Mouse (Mus musculus): Measurements from ENCODE around the gene Btc. TPM values are rescaled to one million over a fixed set of nuclear protein-coding genes. Genes with fewer than 3 reads are reported as not detected.

Btc gene
- polyA plus RNA-seq, 1 experiment from 2014 or later = 0.66 TPM

- H3K4me1 ChIP-seq (replicated peaks) = no peaks in the 10 kb centered on the region
- no peaks in the 10 kb centered on the region for H3K27me3 ChIP-seq
- ATAC-seq (ENCODE audit: low read depth) (no peak), DNase-seq (no peak)
- no peak overlapping the region for H3K4me3 ChIP-seq (replicated peaks)
- no peaks in the 10 kb centered on the region for H3K9me3 ChIP-seq (replicated peaks)
- no peak overlapping the region for H3K9ac ChIP-seq
- H3K27ac ChIP-seq = no peak overlapping the region
- H3K4me2 ChIP-seq = no peak overlapping the region
- 79% methylated on average over 10 of the region's 10 CpGs for WGBS (ENCODE audit: insufficient replicate concordance)
- H3K36me3 ChIP-seq = no peaks in the 10 kb centered on the region
These were observed 35.9 kb downstream of the Btc start for GRCm38 (mm10) chr5:91366925-91367324.

GRCm38 (mm10) chr5:91363274-91363991 lies 39.4 kb downstream of the Btc start:
- no peak overlapping the region for H3K27ac ChIP-seq
- 77% methylated on average over 6 of the region's 6 CpGs for WGBS (ENCODE audit: insufficient replicate concordance)
- no peaks in the 10 kb centered on the region for H3K9me3 ChIP-seq (replicated peaks)
- DNase-seq = no peak
- no peak overlapping the region for H3K9ac ChIP-seq
- H3K36me3 ChIP-seq = no peaks in the 10 kb centered on the region
- no peak for ATAC-seq (ENCODE audit: low read depth)
- no peaks in the 10 kb centered on the region for H3K4me1 ChIP-seq (replicated peaks)
- no peak overlapping the region for H3K4me3 ChIP-seq (replicated peaks)
- H3K4me2 ChIP-seq = no peak overlapping the region
- H3K27me3 ChIP-seq = no peaks in the 10 kb centered on the region

GRCm38 (mm10) chr5:91352645-91353044 lies 50.1 kb downstream of the Btc start:
- Histone ChIP-seq H3K27me3 (no peaks in the 10 kb centered on the region), H3K9me3 (replicated peaks) (no peaks in the 10 kb centered on the region), H3K9ac (no peak overlapping the region), H3K4me1 (replicated peaks) (no peaks in the 10 kb centered on the region), H3K4me2 (no peak overlapping the region), H3K27ac (no peak overlapping the region), H3K4me3 (replicated peaks) (no peak overlapping the region), H3K36me3 (no peaks in the 10 kb centered on the region)
- ATAC-seq (ENCODE audit: low read depth) = no peak
- WGBS (ENCODE audit: insufficient replicate concordance) = 67% methylated on average over 5 of the region's 5 CpGs
- DNase-seq = no peak

GRCm38 (mm10) chr5:91345681-91346080 lies 57.1 kb downstream of the Btc start:
- no peak overlapping the region for H3K4me3 ChIP-seq (replicated peaks)
- H3K9me3 ChIP-seq (replicated peaks) = no peaks in the 10 kb centered on the region
- ATAC-seq (ENCODE audit: low read depth) (no peak), DNase-seq (no peak)
- 41% methylated on average over 5 of the region's 5 CpGs for WGBS (ENCODE audit: insufficient replicate concordance)
- H3K4me1 ChIP-seq (replicated peaks) = no peaks in the 10 kb centered on the region
- no peak overlapping the region for H3K9ac ChIP-seq
- no peaks in the 10 kb centered on the region for H3K36me3 ChIP-seq
- H3K27ac ChIP-seq = no peak overlapping the region
- no peaks in the 10 kb centered on the region for H3K27me3 ChIP-seq
- no peak overlapping the region for H3K4me2 ChIP-seq

- no peak overlapping the region for H3K4me3 ChIP-seq (replicated peaks)
- H3K9me3 ChIP-seq (replicated peaks) = no peaks in the 10 kb centered on the region
- WGBS (ENCODE audit: insufficient replicate concordance) = 54% methylated on average over 2 of the region's 2 CpGs
- no peaks in the 10 kb centered on the region for H3K36me3 ChIP-seq
- no peaks in the 10 kb centered on the region for H3K27me3 ChIP-seq
- ATAC-seq (ENCODE audit: low read depth) (no peak), DNase-seq (no peak)
- H3K4me1 ChIP-seq (replicated peaks) = no peaks in the 10 kb centered on the region
- H3K27ac ChIP-seq = no peak overlapping the region
- H3K4me2 ChIP-seq = no peak overlapping the region
- no peak overlapping the region for H3K9ac ChIP-seq
These were observed 57.7 kb downstream of the Btc start for GRCm38 (mm10) chr5:91345064-91345463.

GRCm38 (mm10) chr5:91341981-91342760 lies 60.6 kb downstream of the Btc start:
- WGBS (ENCODE audit: insufficient replicate concordance) = 45% methylated on average over 5 of the region's 5 CpGs
- no peak for DNase-seq
- H3K4me3 ChIP-seq (replicated peaks) = no peak overlapping the region

GRCm38 (mm10) chr5:91334227-91334626 lies 68.6 kb downstream of the Btc start:
- WGBS (ENCODE audit: insufficient replicate concordance) = 45% methylated on average over 4 of the region's 4 CpGs
- no peaks in the 10 kb centered on the region for H3K36me3 ChIP-seq
- H3K4me3 ChIP-seq (replicated peaks) = no peak overlapping the region
- no peak for DNase-seq
- no peaks in the 10 kb centered on the region for H3K27me3 ChIP-seq
- H3K4me2 ChIP-seq = no peak overlapping the region
- H3K9ac ChIP-seq = no peak overlapping the region
- ATAC-seq (ENCODE audit: low read depth) = no peak
- H3K27ac ChIP-seq = no peak overlapping the region
- no peaks in the 10 kb centered on the region for H3K4me1 ChIP-seq (replicated peaks)
- no peaks in the 10 kb centered on the region for H3K9me3 ChIP-seq (replicated peaks)

More at GRCm38 (mm10) chr5:91341981-91342760, 60.6 kb downstream of the Btc start:
- H3K9me3 ChIP-seq (replicated peaks) = no peaks in the 10 kb centered on the region
- H3K27me3 ChIP-seq = no peaks in the 10 kb centered on the region
- H3K36me3 ChIP-seq = no peaks in the 10 kb centered on the region
- H3K4me1 ChIP-seq (replicated peaks) = no peaks in the 10 kb centered on the region
- H3K9ac ChIP-seq = no peak overlapping the region
- H3K4me2 ChIP-seq = no peak overlapping the region
- no peak overlapping the region for H3K27ac ChIP-seq
- ATAC-seq (ENCODE audit: low read depth) = no peak

- ATAC-seq (ENCODE audit: low read depth) (no peak), DNase-seq (no peak)
- WGBS (ENCODE audit: insufficient replicate concordance) = 55% methylated on average over 4 of the region's 4 CpGs
- H3K27ac ChIP-seq = no peak overlapping the region
- H3K4me2 ChIP-seq = no peak overlapping the region
- no peaks in the 10 kb centered on the region for H3K36me3 ChIP-seq
- H3K4me1 ChIP-seq (replicated peaks) = no peaks in the 10 kb centered on the region
- H3K9ac ChIP-seq = no peak overlapping the region
- no peak overlapping the region for H3K4me3 ChIP-seq (replicated peaks)
- H3K27me3 ChIP-seq = no peaks in the 10 kb centered on the region
- H3K9me3 ChIP-seq (replicated peaks) = no peaks in the 10 kb centered on the region; the same call in 1 of the 2 replicates
These were observed 70.5 kb downstream of the Btc start for GRCm38 (mm10) chr5:91332079-91332865.

GRCm38 (mm10) chr5:91321840-91322239 lies 81.0 kb downstream of the Btc start:
- DNase-seq (no peak), ATAC-seq (ENCODE audit: low read depth) (no peak)
- Histone ChIP-seq H3K27ac (no peak overlapping the region), H3K4me1 (replicated peaks) (no peaks in the 10 kb centered on the region), H3K27me3 (no peaks in the 10 kb centered on the region), H3K4me3 (replicated peaks) (no peak overlapping the region), H3K4me2 (no peak overlapping the region), H3K36me3 (no peaks in the 10 kb centered on the region), H3K9ac (no peak overlapping the region), H3K9me3 (replicated peaks) (no peaks in the 10 kb centered on the region)
- 50% methylated on average over 1 of the region's 1 CpGs for WGBS (ENCODE audit: insufficient replicate concordance)

GRCm38 (mm10) chr5:91320348-91320747 lies 82.4 kb downstream of the Btc start:
- 45% methylated on average over 4 of the region's 4 CpGs for WGBS (ENCODE audit: insufficient replicate concordance)
- H3K4me1 ChIP-seq (replicated peaks) = no peaks in the 10 kb centered on the region
- H3K27me3 ChIP-seq = no peaks in the 10 kb centered on the region
- H3K4me2 ChIP-seq = no peak overlapping the region
- ATAC-seq (ENCODE audit: low read depth) (no peak), DNase-seq (no peak)
- no peak overlapping the region for H3K4me3 ChIP-seq (replicated peaks)
- H3K36me3 ChIP-seq = no peaks in the 10 kb centered on the region
- no peak overlapping the region for H3K27ac ChIP-seq
- H3K9ac ChIP-seq = no peak overlapping the region
- no peaks in the 10 kb centered on the region for H3K9me3 ChIP-seq (replicated peaks)

GRCm38 (mm10) chr5:91313971-91314370 lies 88.8 kb downstream of the Btc start:
- H3K4me3 ChIP-seq (replicated peaks) = no peak overlapping the region

More at GRCm38 (mm10) chr5:91313971-91314370, 88.8 kb downstream of the Btc start:
- Histone ChIP-seq H3K36me3 (no peaks in the 10 kb centered on the region), H3K27ac (no peak overlapping the region), H3K4me2 (no peak overlapping the region), H3K27me3 (no peaks in the 10 kb centered on the region), H3K4me1 (replicated peaks) (no peaks in the 10 kb centered on the region), H3K9ac (no peak overlapping the region), H3K9me3 (replicated peaks) (no peaks in the 10 kb centered on the region)
- DNase-seq = no peak
- ATAC-seq (ENCODE audit: low read depth) = no peak
- 64% methylated on average over 4 of the region's 4 CpGs for WGBS (ENCODE audit: insufficient replicate concordance)
